Mouse (Mus musculus) limb, embryonic 14.5 days (tissue): Measurements from ENCODE around the gene Tnr. TPM values are rescaled to one million over a fixed set of nuclear protein-coding genes. Genes with fewer than 3 reads are reported as not detected.

Experiments used
- ATAC-seq: fragments of 200-750 bp; cut with Nextera tagmentation; 2 replicates; pipeline ENCODE4 v1.8.0; 2017; ENCODE audit warnings: low read depth, moderate number of reproducible peaks, moderate TSS enrichment; ENCODE audit not compliant: low FRiP score
- DNase-seq: peaks from one replicate; pipeline ENCODE4 v3.0.0-alpha.2; 2015; ENCODE audit warnings: low spot score
- H3K27ac ChIP-seq: fragments of 300-500 bp; sonication (generic); replicated peaks from 2 replicates; pipeline ENCODE4 v1.5.1; 2014; ENCODE audit warnings: low read depth, mild to moderate bottlenecking, low read length, moderate library complexity, mixed read lengths
- H3K27me3 ChIP-seq: fragments of 300-500 bp; sonication (generic); 2 replicates; pipeline ENCODE4 v1.6.1; 2014; ENCODE audit warnings: low read length, mixed read lengths; ENCODE audit not compliant: control insufficient read depth, insufficient read depth
- H3K36me3 ChIP-seq: fragments of 300-500 bp; sonication (generic); 2 replicates; pipeline ENCODE4 v1.6.1; 2014; ENCODE audit warnings: mild to moderate bottlenecking, low read length, moderate library complexity, mixed read lengths; ENCODE audit not compliant: control insufficient read depth, insufficient read depth
- H3K4me1 ChIP-seq: fragments of 300-500 bp; sonication (generic); 2 replicates; pipeline ENCODE4 v1.6.1; 2014; ENCODE audit warnings: antibody characterized with exemption, low read length, mixed read lengths; ENCODE audit not compliant: control insufficient read depth, insufficient read depth
- H3K4me2 ChIP-seq: fragments of 300-500 bp; sonication (generic); replicated peaks from 2 replicates; pipeline ENCODE4 v1.6.1; 2014; ENCODE audit warnings: low read depth, mild to moderate bottlenecking, low read length, moderate library complexity; ENCODE audit not compliant: severe bottlenecking
- H3K4me3 ChIP-seq: fragments of 300-500 bp; sonication (generic); replicated peaks from 2 replicates; pipeline ENCODE4 v1.5.1; 2014; ENCODE audit warnings: low read length
- H3K9ac ChIP-seq: fragments of 300-500 bp; sonication (generic); 2 replicates; pipeline ENCODE4 v1.6.1; 2014; ENCODE audit warnings: mild to moderate bottlenecking, low read depth, low read length, moderate library complexity; ENCODE audit not compliant: severe bottlenecking
- H3K9me3 ChIP-seq: fragments of 300-500 bp; sonication (generic); 2 replicates; pipeline ENCODE4 v1.6.1; 2016; ENCODE audit warnings: low read length; ENCODE audit not compliant: control insufficient read depth
- POLR2A ChIP-seq: fragments of 200-500 bp; IDR thresholded peaks from 2 replicates; pipeline ENCODE4 v1.8.0; 2012; ENCODE audit warnings: inconsistent platforms, mild to moderate bottlenecking, moderate library complexity, borderline replicate concordance; ENCODE audit not compliant: insufficient read depth, insufficient read length; ENCODE audit errors: extremely low read depth
- WGBS: fragments of 180-500 bp; shearing (Covaris S2); extraction: QIAGEN DNeasy Blood & Tissue Kit; methylation state at CpG from one replicate; pipeline ENCODE4 v1.1.7; 2014; 5-methylcytosine and 5-hydroxymethylcytosine counted together
- polyA plus RNA-seq, 2 experiments: library from polyadenylated mRNA; depleted of rRNA in 1 of 2; stranded (reverse) in 1 of 2; unstranded in 1 of 2; fragments of >200 nt; fragmentation: Nextera tagmentation in 1 of 2; extraction: Ambion mirVana in 1 of 2; gene quantifications; 2 replicates each; pipeline versions ENCODE4 v1.2.1 to v1.2.3; 2012 to 2014

The Tnr gene
- polyA plus RNA-seq, 2 experiments = 0.03 to 0.15 TPM

DNA sequence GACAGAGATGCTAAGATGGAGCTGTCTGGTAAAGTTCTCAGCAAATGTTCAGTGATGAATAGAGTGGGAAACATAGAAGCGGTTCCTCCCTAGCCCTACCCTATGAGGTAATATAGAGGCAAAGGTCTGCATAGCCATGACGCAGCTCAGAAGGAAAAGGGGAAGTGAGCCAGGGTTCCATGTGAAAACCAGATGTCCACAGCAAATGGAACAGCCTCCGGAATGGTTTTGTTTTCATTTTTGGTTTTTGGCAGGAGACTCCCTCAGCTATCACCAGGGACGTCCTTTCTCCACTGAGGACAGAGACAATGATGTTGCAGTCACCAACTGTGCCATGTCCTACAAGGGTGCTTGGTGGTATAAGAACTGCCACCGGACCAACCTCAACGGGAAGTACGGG lies 399.4 kb downstream of the Tnr start:
- H3K27ac ChIP-seq = no peak overlapping the region
- H3K4me1 ChIP-seq = no peaks in the 10 kb centered on the region
- 76% methylated on average over 7 of the region's 7 CpGs for WGBS
- TF ChIP-seq POLR2A = no peak
- no peaks in the 10 kb centered on the region for H3K27me3 ChIP-seq
- no peaks in the 10 kb centered on the region for H3K9me3 ChIP-seq
- no peaks in the 10 kb centered on the region for H3K36me3 ChIP-seq
- no peak overlapping the region for H3K9ac ChIP-seq
- no peak overlapping the region for H3K4me3 ChIP-seq
- ATAC-seq (no peak), DNase-seq (peak; percentile 44)
- no peak overlapping the region for H3K4me2 ChIP-seq

- Histone ChIP-seq H3K4me1 (no peaks in the 10 kb centered on the region), H3K9ac (no peak overlapping the region), H3K36me3 (no peaks in the 10 kb centered on the region), H3K4me2 (no peak overlapping the region), H3K4me3 (no peak overlapping the region), H3K27ac (no peak overlapping the region), H3K27me3 (no peaks in the 10 kb centered on the region), H3K9me3 (no peaks in the 10 kb centered on the region)
- 80% methylated on average over 4 of the region's 4 CpGs for WGBS
- no peak for DNase-seq
- ATAC-seq = no peak
- no peak for TF ChIP-seq POLR2A
Observed at GRCm38 (mm10) chr1:159924105-159924504, 400.5 kb downstream of the Tnr start.

DNA sequence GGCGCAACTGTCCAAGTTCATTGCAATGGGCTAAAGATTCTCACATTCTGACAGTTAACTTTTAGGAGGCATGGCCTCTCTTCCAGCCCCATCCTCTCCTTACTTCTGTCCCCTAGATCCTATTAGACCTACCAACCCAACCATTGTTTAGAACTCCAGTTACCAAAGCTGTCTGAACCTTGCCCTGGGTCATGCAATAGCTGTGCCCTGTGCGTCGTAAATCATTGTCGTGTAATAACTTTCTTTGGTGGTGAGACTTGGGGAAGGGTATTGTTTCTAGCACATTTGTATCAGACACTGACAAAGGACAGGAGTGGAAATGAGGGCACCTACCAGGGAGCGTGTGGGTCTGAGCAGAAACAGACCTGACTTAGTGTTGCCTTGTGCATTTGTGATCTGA lies 401.1 kb downstream of the Tnr start:
- H3K4me3 ChIP-seq = no peak overlapping the region
- no peak for ATAC-seq

DNA sequence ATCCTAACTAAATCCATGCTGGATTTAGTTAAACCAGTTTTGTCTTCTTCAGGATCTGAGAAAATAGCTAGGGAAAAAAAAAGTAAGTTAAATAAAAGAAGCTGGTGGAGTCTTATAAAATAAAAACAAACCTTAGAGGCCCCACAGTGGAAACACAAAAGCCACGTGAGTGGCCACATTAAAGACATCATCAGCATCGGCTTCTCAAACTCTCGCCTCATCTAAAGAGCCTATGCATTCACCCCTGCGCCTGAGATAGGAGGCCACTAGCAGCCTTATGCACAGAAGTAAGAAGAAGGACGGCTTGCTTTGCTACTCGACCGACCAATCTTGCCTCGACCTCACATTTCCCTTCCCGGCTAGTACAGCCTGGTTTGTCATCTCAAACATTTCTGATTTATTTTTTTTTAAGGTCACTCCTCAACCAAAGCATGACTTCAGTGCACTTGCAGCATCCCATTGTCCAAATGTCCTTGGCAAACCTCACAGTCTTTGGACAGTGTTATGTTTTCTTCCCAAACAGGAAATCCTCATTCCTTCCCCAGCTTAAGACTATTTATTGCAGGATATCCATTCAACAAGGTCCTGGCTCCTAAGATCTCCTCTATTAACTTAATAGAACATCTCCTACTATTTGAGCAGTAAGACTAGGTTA lies 405.2 kb downstream of the Tnr start:
- Histone ChIP-seq H3K9me3 (no peaks in the 10 kb centered on the region), H3K27me3 (no peaks in the 10 kb centered on the region), H3K9ac (no peak overlapping the region), H3K4me1 (no peaks in the 10 kb centered on the region), H3K36me3 (no peaks in the 10 kb centered on the region), H3K4me2 (no peak overlapping the region), H3K4me3 (no peak overlapping the region), H3K27ac (no peak overlapping the region)
- no peak for TF ChIP-seq POLR2A
- DNase-seq = no peak
- no peak for ATAC-seq
- 80% methylated on average over 9 of the region's 9 CpGs for WGBS

More for the DNA sequence above, 401.1 kb downstream of the Tnr start:
- WGBS = 89% methylated on average over 5 of the region's 5 CpGs
- Histone ChIP-seq H3K36me3 (no peaks in the 10 kb centered on the region), H3K9me3 (no peaks in the 10 kb centered on the region), H3K4me2 (no peak overlapping the region), H3K27ac (no peak overlapping the region), H3K9ac (no peak overlapping the region), H3K27me3 (no peaks in the 10 kb centered on the region), H3K4me1 (no peaks in the 10 kb centered on the region)
- TF ChIP-seq POLR2A = no peak
- DNase-seq = no peak

DNA sequence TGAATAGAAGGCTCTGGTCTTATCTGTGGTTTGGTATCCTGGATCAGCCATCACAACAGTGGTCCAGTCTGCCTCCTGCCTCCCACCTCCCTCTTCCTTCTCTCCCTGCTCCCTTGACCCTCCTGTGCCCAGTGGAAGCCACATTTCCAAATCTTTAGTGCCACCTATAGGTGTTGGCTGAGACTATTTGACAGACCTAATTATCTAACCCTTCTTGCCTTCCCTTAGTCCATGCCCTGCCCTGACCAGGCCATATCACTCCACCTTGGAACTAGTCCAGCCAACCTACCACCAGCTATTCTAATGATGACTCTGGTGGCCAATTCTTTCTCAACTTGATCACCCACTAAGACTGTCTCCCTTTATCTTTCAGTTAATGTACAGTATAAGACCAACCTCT lies 408.5 kb downstream of the Tnr start:
- no peak for DNase-seq
- H3K9me3 ChIP-seq = no peaks in the 10 kb centered on the region
- ATAC-seq = no peak

DNA sequence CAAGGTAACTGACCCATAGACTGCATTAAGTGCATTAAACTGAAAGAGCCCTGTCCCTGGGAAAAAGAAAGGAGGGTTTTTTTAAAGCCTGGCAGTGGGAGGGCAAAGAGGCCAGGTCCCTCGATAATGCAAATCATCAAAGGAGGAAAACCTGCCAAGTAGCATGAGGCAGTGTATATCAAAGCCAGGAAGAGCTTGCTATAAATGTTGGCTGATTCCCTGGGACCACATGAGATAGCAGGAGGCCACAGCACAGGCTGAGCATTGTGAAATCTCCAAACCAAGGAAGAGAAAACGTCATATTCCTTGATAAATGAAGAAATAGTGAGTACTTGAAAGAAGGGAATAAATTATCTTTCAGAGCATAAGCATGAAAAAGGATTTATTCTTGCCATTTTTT lies 409.0 kb downstream of the Tnr start:
- no peak overlapping the region for H3K4me3 ChIP-seq
- H3K27me3 ChIP-seq = no peaks in the 10 kb centered on the region
- no peak for TF ChIP-seq POLR2A
- no peak overlapping the region for H3K4me2 ChIP-seq
- H3K36me3 ChIP-seq = no peaks in the 10 kb centered on the region
- 46% methylated on average over 2 of the region's 2 CpGs for WGBS
- H3K4me1 ChIP-seq = no peaks in the 10 kb centered on the region
- DNase-seq (no peak), ATAC-seq (no peak)
- H3K9ac ChIP-seq = no peak overlapping the region
- H3K27ac ChIP-seq = no peak overlapping the region
- no peaks in the 10 kb centered on the region for H3K9me3 ChIP-seq

More for the DNA sequence above, 408.5 kb downstream of the Tnr start:
- Histone ChIP-seq H3K4me2 (no peak overlapping the region), H3K27me3 (no peaks in the 10 kb centered on the region), H3K4me3 (no peak overlapping the region), H3K36me3 (no peaks in the 10 kb centered on the region), H3K4me1 (no peaks in the 10 kb centered on the region), H3K9ac (no peak overlapping the region), H3K27ac (no peak overlapping the region)
- TF ChIP-seq POLR2A = no peak
